Mouse (Mus musculus) bone marrow macrophage, adult 2 months (primary cell): Measurements from ENCODE around the gene Pcgf3.

Experiments used
- CTCF ChIP-seq: IDR thresholded peaks from 2 replicates; pipeline ENCODE4 v1.5.1; 2012; ENCODE audit warnings: low read depth, mild to moderate bottlenecking, low read length, moderate library complexity
- POLR2A ChIP-seq: IDR thresholded peaks from 2 replicates; pipeline ENCODE4 v1.6.1; 2012; ENCODE audit warnings: mild to moderate bottlenecking, low read depth, low read length, borderline replicate concordance

DNA sequence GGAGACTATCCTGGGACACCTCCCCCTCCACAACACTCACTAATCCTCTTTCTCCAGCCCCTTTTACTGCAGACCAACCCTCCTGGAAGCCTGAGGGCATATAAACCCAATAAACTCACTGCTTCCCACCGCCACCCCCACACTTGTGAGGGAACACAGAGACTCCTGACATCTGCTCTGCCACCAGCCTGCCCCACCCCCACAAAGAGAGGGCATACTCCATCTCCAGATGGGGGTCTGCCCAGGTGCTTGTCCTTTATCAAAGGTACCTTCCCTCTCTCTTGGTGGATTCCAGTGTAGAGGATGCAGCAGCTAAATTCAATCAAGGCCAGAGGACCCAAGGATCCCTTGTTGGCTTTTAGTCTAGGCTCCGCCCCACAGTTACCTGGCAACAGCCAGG lies 60.0 kb downstream of the Pcgf3 start:
- TF ChIP-seq CTCF (no peak), POLR2A (no peak)
